Mouse (Mus musculus) lung, postnatal 4 days (tissue): ENCODE data around the gene Tcf23.

Experiments
- DNase-seq, 2 experiments: peaks; one replicate each; pipeline ENCODE4 v3.0.0; 2021

The Tcf23 gene

DNA sequence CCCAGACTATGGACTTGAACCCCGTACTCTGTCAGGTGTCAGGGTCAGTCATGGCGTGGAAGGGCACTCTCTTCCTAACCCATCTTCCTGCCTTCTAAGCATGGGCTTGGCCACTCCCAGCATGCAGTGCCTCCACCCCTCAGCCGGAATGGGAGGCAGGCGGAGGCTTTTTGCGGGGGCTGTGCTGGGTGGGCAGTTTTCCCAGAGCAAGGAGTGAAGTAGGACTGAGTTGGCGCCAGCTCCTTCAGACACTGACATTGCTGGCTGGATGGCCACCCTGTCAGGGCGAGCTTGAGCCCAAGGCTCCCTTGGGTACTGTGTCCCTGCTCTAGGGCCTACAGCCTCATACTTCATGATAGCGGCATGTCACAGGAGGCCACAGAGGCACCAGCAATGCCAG lies at the start of gene Tcf23:
TSS of gene Tcf23 (plus strand) at position 247 of the 400 bp plus-strand sequence.
- DNase-seq = peak; percentile 35 to 57

DNA sequence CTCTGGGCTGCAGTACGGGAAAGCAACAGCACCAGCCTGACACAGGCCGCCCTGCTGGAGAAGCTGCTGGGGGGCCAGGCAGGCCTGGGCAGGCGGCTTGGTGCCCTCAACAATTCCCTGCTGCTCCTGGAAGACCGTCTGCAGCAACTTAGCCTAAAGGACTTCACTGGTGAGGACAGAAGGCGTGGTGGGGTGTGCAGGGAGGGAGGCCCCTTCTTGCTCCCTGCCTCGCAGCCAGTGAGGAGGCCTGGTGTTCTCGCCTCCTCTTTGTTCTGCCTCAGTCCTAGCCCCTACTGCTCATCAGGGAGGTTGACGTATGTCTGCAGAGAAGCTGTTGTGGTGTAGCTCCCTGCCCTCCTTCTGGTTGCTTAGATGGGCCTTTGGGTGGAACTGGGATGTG lies 49.8 kb upstream of the Tcf23 start:
- DNase-seq = no peak

DNA sequence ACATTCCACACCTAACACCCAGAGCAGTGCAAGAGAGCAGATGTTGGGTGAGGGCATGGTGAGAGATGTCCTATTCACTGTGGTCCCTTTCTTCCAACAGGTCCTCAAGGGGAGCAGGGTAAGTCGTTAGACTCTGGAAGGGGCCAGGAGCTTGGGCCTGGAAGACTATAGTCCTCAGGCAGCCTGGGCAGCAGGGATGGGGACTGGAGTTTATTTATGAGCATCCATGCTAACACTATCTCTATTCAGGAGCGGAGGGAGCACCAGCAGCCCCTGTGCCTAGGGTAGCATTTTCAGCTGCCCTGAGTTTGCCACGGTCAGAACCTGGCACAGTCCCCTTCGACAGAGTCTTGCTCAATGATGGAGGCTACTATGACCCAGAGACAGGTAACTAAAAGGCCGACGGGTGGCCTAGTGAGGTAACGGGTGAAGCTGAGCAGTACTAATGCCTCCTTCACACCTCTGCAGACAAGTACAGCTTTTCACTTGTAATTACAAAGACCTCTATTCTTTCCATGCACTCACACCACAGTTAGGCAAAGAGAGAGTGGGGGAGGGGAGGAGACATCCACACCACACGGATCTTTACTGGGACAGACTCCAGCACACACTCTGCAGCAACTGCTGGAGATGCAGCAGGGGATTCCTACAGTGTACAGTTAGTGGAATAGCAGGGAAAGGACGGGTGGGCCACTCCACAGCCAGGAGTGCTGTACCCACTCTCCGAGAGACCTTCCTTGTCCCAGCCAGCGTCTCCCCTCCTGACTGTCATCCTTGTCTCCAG lies 48.4 kb upstream of the Tcf23 start:
- no peak for DNase-seq

DNA sequence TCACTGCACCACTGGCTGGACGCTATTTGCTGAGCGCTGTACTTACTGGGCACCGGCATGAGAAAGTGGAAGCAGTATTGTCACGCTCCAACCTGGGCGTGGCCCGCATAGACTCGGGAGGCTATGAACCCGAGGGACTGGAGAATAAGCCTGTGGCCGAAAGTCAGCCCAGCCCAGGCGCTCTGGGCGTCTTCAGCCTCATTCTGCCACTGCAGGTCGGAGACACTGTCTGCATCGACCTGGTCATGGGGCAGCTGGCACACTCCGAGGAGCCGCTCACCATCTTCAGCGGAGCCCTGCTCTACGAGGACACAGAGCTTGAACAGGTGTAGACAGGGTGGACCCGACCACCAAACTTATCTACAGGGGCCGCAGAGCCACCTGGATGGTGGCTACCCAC lies 47.8 kb upstream of the Tcf23 start:
- peak; percentile 48 to 59 for DNase-seq

DNA sequence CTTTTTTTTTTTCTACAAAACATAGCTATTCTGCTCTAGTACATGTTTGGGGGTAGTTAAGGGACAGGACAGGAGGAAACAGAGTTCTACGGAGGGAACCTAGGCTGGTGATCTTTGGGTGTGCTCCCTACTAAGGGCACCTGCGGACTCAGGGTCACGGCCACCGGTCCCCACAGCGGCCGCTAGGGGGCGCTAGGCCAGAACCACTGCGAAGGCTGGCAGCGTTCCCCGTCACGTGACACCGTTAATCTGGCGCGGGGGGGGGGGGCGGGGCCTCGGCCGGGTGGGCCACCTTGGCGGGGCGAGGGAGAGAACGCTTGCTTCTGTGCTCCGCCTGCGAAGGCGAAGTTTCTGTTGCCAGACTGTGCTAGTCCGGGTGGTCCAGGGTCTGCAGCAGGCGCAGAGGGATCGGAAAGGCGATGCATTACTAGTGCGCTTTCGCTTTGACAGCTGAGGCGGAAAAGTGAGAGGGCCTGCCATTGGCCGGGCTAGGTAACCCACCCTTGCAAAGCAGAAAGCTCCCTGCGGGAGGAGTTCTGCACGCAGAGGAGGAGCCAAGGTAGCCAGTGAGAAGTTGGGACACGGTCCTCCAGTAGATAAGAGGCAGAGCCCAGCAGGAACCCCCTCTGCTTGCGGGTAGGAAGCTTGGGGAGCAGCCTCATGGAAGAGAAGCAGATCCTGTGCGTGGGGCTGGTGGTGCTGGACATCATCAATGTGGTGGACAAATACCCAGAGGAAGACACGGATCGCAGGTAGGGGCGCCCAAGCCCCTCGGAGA lies 47.0 kb upstream of the Tcf23 start, which contains the start of gene Khk:
TSS of gene Khk (plus strand) at position 176 of the 778 bp plus-strand sequence.
- DNase-seq = peak; percentile 90 to 94

DNA sequence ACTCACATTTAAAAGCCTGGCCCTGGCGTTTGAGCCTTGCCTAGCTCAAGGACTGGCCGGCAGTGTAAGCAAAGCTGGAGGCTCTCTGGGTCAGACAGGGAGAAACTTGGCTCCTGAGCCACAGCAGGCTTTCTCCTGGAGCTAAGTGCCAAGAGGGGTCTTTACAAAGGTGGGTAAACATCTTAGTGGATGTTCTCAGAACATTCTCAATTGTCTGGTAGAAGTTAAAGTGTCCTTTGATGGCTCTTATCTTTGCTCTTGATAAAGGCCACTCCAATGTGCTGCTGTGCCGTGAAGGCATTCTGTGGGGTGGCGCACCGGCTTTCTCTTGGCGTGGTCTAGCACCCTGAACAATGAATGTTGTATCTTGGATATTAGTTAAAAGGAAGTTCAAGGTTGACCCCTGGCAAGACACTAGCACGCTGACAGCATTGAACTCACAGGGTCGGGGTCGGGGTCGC lies 45.9 kb upstream of the Tcf23 start:
- DNase-seq = peak in 1 of 2 experiments; percentile 51

DNA sequence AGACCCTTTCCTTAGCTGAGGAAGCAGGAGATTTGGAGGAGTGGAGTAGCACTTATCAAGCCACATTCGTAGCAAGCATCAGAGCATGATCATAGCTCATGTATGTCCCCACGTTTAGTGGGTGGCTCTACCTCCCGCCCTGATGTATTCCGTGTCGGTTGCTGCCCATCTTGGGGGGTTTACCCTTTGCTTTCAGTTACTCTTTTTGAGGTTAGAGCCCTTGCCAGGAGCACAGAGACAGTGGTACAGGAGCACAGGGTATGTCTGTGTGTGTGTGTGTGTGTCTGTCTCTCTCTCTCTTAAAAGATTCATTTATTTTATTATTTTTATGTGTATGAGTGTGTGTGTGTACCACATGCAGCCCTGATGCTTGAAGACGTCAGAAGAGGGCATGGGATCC lies 45.3 kb upstream of the Tcf23 start:
- DNase-seq = no peak

DNA sequence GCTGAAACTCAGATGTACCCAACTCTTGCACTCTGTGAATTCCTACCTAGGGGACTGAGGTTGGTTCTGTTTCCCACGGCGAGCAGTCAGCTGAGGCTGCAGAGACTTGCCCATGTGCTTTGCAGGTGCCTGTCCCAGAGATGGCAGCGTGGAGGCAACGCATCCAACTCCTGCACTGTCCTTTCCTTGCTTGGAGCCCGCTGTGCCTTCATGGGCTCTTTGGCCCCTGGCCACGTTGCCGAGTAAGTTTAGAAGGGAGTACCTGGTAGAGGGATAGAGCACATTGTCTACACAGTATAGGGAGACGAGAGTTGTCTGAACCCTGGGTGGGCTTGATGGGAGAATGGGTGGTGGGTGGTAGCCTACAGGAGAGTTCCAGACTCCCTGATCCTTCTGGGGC lies 43.8 kb upstream of the Tcf23 start:
- DNase-seq = no peak

DNA sequence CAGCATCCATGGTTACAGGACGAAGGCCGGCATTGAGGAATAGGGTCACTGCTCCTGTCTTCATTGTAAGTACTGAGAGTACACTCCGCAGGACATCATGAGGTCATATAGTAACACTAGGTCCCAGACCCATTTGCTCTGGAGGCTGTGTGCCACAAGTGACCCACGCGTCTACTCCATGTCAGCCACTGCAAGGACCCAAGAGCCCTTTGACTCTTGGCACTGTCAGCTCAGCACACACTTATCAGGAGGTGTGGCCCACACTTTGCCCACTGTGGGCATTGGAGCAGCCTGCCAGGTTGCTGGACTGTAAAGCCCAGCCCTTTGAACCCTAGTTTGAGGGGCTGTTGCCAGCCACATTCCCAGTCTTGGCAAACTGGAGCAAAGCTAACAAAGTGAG lies 43.2 kb upstream of the Tcf23 start:
- DNase-seq = peak in 1 of 2 experiments; percentile 49

DNA sequence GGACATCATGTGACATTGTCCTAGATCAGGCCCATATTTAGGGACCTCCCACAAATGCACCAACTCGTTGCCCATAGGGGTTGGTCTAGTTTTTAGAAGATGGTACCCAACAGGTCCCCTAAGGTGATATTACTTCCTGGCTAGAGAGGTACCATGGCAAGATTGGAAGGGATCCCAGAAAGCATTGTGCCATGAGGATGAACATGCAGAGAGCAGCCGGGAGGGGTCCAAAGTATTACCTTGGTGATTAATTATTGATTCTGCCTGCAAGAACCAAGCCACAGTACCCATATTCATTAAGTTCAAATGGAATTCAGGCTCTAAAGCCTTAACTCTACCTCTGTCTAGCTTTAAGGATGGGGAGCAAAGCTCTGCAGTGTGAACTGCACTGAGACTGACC lies 42.4 kb upstream of the Tcf23 start:
- DNase-seq = no peak

DNA sequence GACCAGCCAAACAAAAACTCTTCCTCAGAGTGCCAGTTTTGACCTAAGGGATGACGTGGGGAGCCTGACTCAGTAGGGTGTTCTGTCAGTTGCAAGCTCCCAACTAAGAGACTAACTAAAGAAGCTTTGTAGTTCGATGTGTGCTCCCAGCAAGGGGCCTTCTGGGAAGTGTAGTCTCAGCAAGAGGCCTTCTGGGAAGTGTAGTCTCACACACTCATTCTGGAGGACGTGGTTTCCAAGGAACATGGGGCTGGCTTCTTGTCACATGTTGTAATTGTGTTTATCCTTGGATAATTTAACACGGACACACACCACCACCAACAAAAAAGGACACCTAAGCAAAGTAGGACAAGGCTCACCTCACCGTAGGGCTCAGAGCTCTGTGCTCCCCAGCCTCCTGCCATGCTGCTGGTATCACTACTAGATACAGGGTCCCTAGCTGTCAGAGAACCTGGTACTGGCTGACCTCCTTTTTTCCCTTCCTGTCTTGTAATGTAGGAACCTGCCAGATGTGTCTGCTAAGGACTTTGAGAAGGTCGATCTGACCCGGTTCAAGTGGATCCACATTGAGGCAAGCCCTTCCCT lies 40.4 kb upstream of the Tcf23 start:
- no peak for DNase-seq

DNA sequence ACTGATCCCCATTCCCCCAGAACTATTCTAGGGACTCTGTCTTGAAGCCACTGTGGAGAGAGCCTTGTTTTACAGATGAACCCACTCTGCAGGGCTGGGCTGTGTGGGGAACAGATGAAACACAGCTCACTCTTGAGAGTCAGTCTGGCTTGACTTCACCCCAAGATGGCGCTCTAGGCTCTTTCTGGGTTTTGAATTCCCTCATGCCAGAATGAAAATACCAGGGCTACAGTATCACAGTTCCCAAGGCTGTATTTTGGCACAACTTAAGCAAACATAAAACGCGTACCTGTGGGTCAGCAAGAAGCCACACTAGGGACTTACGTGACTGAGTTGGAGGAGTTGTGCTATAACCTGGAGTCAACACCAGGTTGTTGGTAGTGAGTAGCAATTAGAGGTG lies 38.3 kb upstream of the Tcf23 start:
- DNase-seq = peak; percentile 42 to 82

DNA sequence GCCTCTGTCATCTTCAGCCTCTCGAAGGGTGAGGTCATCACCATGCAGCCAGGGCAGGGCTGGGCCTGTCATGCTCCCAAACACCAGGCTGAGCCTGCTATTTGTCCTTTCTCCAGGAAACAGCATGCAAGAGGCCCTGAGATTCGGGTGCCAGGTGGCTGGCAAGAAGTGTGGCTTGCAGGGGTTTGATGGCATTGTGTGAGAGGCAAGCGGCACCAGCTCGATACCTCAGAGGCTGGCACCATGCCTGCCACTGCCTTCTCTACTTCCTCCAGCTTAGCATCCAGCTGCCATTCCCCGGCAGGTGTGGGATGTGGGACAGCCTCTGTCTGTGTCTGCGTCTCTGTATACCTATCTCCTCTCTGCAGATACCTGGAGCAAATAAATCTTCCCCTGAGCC lies 37.6 kb upstream of the Tcf23 start:
- DNase-seq = no peak

DNA sequence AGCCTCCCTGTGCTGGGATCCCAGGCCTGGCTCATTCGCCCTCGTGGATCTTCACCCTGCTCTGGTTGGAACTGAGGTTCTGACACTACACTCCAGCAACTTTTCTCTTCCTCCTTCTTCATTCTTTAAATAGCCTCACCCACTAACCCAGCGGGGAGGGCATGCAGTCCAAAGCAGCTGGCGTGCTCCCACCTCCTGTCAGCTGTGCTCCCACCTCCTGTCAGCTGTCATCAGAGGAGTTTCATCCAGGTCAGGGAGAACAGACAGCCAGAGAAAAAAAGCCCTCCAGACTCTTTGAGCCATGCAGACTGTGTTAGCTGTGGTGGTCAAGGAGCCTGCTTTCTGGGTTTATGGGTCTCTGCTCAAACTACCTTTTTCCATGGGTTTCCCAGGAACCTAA lies 37.1 kb upstream of the Tcf23 start:
- no peak for DNase-seq

DNA sequence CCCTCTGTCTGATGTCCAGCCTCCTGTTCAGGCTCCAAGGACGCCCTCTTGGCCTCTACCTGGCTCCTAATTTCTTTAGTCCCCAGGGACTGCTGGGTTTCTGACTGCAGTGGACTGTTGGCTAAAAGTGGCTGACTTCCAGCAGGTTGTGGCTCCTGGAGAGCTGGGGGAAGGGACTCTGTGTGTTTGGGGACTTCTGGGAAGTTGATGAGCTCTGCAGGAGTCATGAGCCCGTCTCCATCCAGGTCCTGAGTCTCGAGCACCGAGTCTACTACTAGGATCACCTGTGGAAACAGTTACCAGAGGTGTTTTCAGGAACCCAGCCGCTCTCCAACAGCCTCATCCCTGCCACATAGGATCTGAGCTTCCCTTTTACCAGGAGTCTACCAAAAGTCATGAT lies 34.8 kb upstream of the Tcf23 start:
- DNase-seq = no peak

DNA sequence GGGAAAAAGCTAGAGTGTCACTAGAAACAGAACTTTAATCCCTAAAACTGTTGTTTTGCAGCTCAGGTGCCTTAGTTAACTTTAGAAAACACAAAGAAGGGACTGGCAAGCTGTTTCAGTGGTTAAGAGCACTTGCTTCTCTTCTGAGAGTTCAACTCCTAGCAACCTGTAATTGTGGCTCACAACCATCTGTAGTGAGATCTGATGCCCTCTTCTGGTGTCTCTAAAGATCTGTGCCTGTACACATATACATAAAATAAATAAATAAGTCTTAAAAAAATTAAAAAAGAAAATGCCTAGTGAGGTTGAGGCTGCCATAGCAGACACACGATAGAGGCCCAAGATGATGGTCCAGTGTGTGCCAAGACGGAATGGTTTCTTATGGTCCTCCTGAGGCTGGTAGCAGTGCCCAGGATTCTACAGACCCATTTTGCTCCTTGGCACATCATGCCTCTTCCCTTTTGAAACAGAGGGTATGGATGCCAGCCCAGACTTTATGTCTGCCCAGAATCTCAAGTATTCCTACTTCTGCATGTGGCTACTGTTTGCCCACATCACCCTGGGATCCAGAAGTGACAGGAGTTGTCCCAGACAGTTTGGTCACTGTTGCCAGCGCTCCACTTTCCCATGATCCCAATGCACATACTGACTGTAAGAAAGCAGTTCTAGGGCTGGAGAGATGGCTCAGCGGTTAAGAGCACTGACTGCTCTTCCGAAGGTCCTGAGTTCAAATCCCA lies 33.6 kb upstream of the Tcf23 start:
- DNase-seq = no peak

DNA sequence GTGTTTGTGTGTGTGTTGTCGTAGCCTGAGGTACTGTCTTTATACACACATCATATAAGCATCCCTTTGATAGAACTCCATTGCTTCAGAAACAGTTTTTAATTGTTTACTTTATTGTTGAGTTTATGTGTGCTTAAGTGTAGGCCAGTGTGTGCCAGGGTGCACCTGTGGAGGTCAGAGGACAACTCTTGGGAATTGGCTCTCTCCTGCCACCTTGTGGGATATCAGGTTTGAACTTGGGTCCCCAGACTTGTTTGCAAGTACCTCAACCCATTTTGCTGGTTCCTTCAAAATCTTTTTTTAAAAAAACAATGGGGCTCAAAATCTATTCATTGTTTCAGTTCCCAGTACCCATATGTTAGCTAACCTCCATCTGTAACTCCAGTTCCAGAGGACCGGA lies 25.5 kb upstream of the Tcf23 start:
- DNase-seq = no peak

DNA sequence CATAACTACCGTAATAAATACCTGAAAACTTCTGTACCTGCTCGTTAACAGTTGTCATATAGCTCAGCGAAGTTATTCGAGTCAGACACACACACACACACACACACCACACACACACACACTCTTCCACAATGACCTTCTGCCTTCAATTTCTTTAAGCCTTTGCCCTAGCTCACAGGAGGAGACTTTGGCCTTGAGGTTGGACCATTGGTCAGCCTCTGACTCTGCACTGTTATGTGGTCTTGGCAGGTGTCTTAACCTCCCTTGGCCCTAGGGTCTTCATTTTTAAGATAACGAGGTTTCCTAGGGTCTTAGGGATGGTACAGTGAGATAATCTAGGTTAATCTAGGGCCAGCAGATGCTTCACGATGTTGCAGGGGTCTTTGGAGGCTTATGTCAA lies 24.1 kb upstream of the Tcf23 start:
- no peak for DNase-seq

DNA sequence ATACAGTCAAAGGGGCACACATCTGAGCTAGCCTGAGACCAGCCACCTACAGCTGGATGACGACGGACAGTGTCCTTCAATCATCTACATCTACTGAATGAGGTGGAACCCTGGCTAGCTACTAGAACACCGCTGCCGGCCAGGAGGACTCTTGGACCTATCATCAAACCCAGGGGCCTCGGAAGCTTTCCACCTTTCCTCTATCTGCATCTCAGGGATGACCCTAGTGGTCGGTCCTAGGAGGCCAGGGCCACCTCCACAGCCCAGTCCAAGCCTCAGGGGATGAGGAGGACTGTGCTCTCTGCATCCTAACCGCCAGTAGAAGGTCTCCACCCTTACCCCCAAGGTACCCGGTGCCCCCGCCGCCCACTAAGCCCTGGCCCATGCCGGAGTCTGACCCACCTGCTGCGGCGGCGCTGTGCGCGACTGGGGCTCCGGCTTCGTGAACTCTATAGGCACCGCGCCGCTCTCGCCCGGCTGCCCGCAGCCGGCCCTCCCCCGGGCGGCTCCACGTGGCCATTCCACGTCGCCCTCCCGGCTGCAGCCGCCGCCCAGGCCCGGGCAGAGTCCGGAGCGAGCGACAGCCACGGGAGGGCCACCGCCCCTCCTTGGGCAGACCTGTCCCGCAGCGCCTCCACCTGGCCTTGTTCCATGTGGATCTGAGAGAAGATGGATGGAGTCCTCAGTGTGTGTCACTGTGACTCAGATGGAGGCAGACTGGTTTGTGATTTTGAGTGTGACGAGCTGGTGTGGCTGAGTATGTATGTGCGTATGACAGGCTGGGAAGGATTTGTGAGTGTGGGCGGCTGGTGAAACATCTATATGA lies 23.3 kb upstream of the Tcf23 start, which contains the start of gene Cgref1:
TSS of gene Cgref1 (minus strand) at position 636 of the 826 bp plus-strand sequence.
- DNase-seq = peak; percentile 72 to 77

DNA sequence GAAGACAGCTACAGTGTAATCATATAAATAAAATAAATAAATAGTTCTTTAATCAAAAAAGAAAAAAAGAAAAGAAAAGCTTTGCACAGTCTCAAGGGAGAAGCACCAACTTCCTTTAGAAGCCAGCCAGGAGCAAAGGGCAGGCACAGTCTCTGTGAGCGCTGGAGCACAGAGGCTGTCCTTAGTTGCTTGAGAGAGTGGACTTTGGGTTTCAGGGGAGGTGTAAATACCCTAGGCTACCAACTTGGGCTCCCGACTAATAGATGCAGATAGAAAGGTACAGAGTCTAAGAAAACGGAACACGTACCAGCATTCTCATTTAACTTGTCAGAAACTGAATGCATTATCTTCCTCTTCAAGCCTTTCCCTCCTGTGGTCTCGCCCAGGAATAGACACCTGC lies 19.8 kb upstream of the Tcf23 start:
- DNase-seq = no peak

DNA sequence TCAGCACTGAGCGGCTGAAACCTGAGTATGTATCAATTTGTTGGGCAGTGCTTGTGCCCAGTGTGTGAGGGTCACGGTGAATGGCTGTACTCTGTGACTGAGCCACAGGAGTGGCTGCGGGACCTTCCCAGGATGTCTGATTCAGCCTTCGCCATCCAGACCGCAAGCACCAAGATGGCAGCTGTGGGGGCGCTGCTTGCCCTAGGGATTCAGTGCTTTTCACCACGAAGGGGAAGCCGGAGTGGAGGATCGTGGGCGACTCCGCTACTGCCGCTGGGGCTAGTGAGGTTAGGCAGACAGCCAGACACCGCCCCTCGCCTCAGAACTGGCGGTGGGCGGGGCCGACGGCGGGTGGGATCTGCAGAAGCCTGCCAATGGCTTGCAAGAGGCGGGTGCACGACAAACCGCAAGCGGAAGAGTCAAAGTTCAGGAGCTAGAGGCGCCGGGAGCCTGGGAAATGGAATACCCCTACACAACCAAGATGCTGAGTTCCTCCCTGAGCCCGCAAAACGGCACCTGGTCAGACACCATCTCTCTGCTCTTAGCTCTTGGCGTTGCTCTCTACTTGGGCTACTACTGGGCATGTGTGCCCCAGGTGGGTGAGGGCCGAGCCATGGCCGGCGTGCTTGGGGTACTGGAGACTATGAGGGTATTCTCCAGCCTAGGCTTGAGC lies 18.7 kb upstream of the Tcf23 start:
- peak; percentile 95 to 96 for DNase-seq
